8 mouse cellular contexts compared by ENCODE assay signal in genomic region chr8:104395703-104396357, GRCm38 (mm10). TPM values are rescaled to one million over a fixed set of nuclear protein-coding genes. Genes with fewer than 3 reads are reported as not detected.
DNase-seq lines count a peak whose midpoint lies in the region; ATAC-seq and TF ChIP-seq lines count a peak whose summit lies in the region.

Gene Cmtm4 (minus strand): TSS chr8:104395807.

- peaks cover 16% of the 10 kb centered on the region for H3K79me3 ChIP-seq in C2C12 (ENCODE audit: low read depth)

- no peaks in the 10 kb centered on the region for H3K9me3 ChIP-seq in heart, embryonic 10.5 days
- H3K9me3 ChIP-seq in liver, embryonic 14.5 days (ENCODE audit: control insufficient read depth, low read length) = no peaks in the 10 kb centered on the region
- no peaks in the 10 kb centered on the region for H3K9me3 ChIP-seq in neural tube, embryonic 14.5 days (ENCODE audit: control insufficient read depth, low read length)

- POLR2A ChIA-PET in Patski (lab: Charles Lee) = interaction anchor here (1.1 kb wide), 2 partner anchors 13 to 16 kb away, joined by 3 read pairs; no protein-coding TSS in a partner anchor

- H3K27ac ChIP-seq in heart, embryonic 10.5 days = peak within 1 kb of the TSS; percentile 88
- no peak within 1 kb of the TSS for H3K27ac ChIP-seq in liver, embryonic 14.5 days
- peak within 1 kb of the TSS; percentile 81 for H3K27ac ChIP-seq in neural tube, embryonic 14.5 days (ENCODE audit: low read depth, low read length)

- peak within 1 kb of the TSS; percentile 50 for H3K4me3 ChIP-seq in C2C12 (ENCODE audit: insufficient read depth, poor library complexity, severe bottlenecking)
- H3K4me3 ChIP-seq in heart, embryonic 10.5 days = peak within 1 kb of the TSS; percentile 75
- peak within 1 kb of the TSS; percentile 40 to 67 for H3K4me3 ChIP-seq in liver, embryonic 14.5 days (ENCODE audit: insufficient read depth in 1 of 2, low read depth in 2 of 2, low read length in 2 of 2)
- H3K4me3 ChIP-seq in neural tube, embryonic 14.5 days (ENCODE audit: low read depth, low read length) = peak within 1 kb of the TSS; percentile 85

- no peaks in the 10 kb centered on the region for H3K27me3 ChIP-seq in C2C12 (ENCODE audit: control insufficient read depth, insufficient read depth, insufficient read length)
- peaks cover 3% of the 10 kb centered on the region for H3K27me3 ChIP-seq in Patski
- H3K27me3 ChIP-seq in heart, embryonic 10.5 days (ENCODE audit: insufficient read depth, poor library complexity, severe bottlenecking) = no peaks in the 10 kb centered on the region
- peaks cover 19% of the 10 kb centered on the region for H3K27me3 ChIP-seq in liver, embryonic 14.5 days (ENCODE audit: control insufficient read depth, insufficient read depth, low read length)
- no peaks in the 10 kb centered on the region for H3K27me3 ChIP-seq in neural tube, embryonic 14.5 days (ENCODE audit: control insufficient read depth, insufficient read depth, low read length)

- no peak for TF ChIP-seq EP300 in liver, embryonic 14.5 days (IDR thresholded peaks at IDR 0.05; ENCODE audit: low read depth)

- WGBS in heart, embryonic 10.5 days = 3% methylated on average over 39 of the region's 54 CpGs
- WGBS in liver, embryonic 14.5 days (ENCODE audit: insufficient replicate concordance) = 3% methylated on average over 32 of the region's 54 CpGs
- WGBS in neural tube, embryonic 14.5 days = 4% methylated on average over 14 of the region's 54 CpGs

- peak within 1 kb of the TSS; percentile 65 for H3ac ChIP-seq in C2C12 (ENCODE audit: control insufficient read depth, insufficient read length, low read depth)

- CTCF ChIA-PET in Patski (lab: Charles Lee) = interaction anchor here (0.7 to 2.0 kb wide), 7 partner anchors 10 to 53 kb away, joined by 3 to 9 read pairs (median 4); no protein-coding TSS in a partner anchor

- peak within 1 kb of the TSS; percentile 33 for H3K9ac ChIP-seq in liver, embryonic 14.5 days (replicated peaks)
- peak within 1 kb of the TSS; percentile 91 for H3K9ac ChIP-seq in neural tube, embryonic 14.5 days (replicated peaks; ENCODE audit: low read depth, low read length)

- in situ Hi-C loops in Patski (cut with MboI; ENCODE audit: low pct_unique_long_range_greater_than_20kb) = no loop called here

- H3K4me2 ChIP-seq in liver, embryonic 14.5 days (ENCODE audit: low read depth) = peak within 1 kb of the TSS; percentile 86
- peak within 1 kb of the TSS; percentile 89 for H3K4me2 ChIP-seq in neural tube, embryonic 14.5 days (ENCODE audit: low read depth, low read length)

- H3K4me1 ChIP-seq in heart, embryonic 10.5 days = peaks cover 23% of the 10 kb centered on the region
- H3K4me1 ChIP-seq in liver, embryonic 14.5 days (replicated peaks; ENCODE audit: control insufficient read depth in 2 of 2, insufficient read depth in 2 of 2, low read length in 1 of 2) = 0 out of 4 replicates have a peak, but pooled peaks cover 0 to 3% of the 10 kb centered on the region in 2 experiments
- peaks cover 13% of the 10 kb centered on the region; the same call in 1 of the 2 replicates for H3K4me1 ChIP-seq in neural tube, embryonic 14.5 days (ENCODE audit: control insufficient read depth, insufficient read depth, low read length)

- H3K79me2 ChIP-seq in C2C12 (ENCODE audit: control insufficient read depth, insufficient read depth) = peaks cover 43% of the 10 kb centered on the region

- no peak for DNase-seq in Patski (ENCODE audit: low read depth, low spot score)
- DNase-seq in embryo, embryonic 10.5 days (ENCODE audit: low spot score) = peak; percentile 74
- DNase-seq in heart, embryonic 10.5 days (ENCODE audit: low spot score) = no peak
- peak; percentile 64 for DNase-seq in kidney, adult 9 months
- peak in 1 of 3 experiments; percentile 22 for DNase-seq in liver, embryonic 14.5 days (ENCODE audit: low read depth in 3 of 3, low spot score in 3 of 3)
- peak; percentile 69 for DNase-seq in urinary bladder, postnatal 25 days (ENCODE audit: low spot score)

- TF ChIP-seq CTCF in C2C12 (IDR thresholded peaks at IDR 0.05; ENCODE audit: control insufficient read depth, insufficient read depth, insufficient read length) = no peak
- TF ChIP-seq CTCF in Patski (IDR thresholded peaks at IDR 0.05) = no peak
- no peak for TF ChIP-seq CTCF in liver, embryonic 14.5 days (IDR thresholded peaks at IDR 0.05; ENCODE audit: low read depth)

- ATAC-seq in Patski = peak; percentile 93
- ATAC-seq in liver, embryonic 14.5 days (ENCODE audit: insufficient read depth) = peak; percentile 79
- peak; percentile 84 for ATAC-seq in neural tube, embryonic 14.5 days (ENCODE audit: low read depth)

- no peaks in the 10 kb centered on the region for H3K36me3 ChIP-seq in C2C12 (ENCODE audit: control insufficient read depth, insufficient read depth)
- H3K36me3 ChIP-seq in heart, embryonic 10.5 days = no peaks in the 10 kb centered on the region
- no peaks in the 10 kb centered on the region for H3K36me3 ChIP-seq in liver, embryonic 14.5 days (replicated peaks; ENCODE audit: control insufficient read depth, insufficient read depth, low read depth)
- H3K36me3 ChIP-seq in neural tube, embryonic 14.5 days (ENCODE audit: control insufficient read depth, insufficient read depth, low read length) = no peaks in the 10 kb centered on the region

TF ChIP-seq in C2C12, 6 proteins besides CTCF, POLR2A, EP300 and RAD21:
- TF ChIP-seq USF1 (IDR thresholded peaks at IDR 0.05; ENCODE audit: low read depth) (no peak), MAX (IDR thresholded peaks at IDR 0.05) (no peak), CEBPB (IDR thresholded peaks at IDR 0.05; ENCODE audit: low read depth) (no peak)

RNA-seq across cellular contexts. Expression of gene Cmtm4, which starts in this region (rescaled TPM):
- polyA plus RNA-seq in C2C12 (2012; fragmentation: generic; extraction: Trizol) (11.3 TPM), Patski (2021) (39.8 TPM)
- polyA plus RNA-seq in heart, embryonic 10.5 days (2016; fragmentation: Nextera tagmentation; extraction: Ambion mirVana) = 1.1 and 1.7 TPM in 2 replicates
- polyA plus RNA-seq in liver, embryonic 14.5 days (2012; rRNA removed) = 1.7 TPM in 2 replicates
- polyA plus RNA-seq in liver, embryonic 14.5 days (2014; fragmentation: Nextera tagmentation; extraction: Ambion mirVana) = 0.44 and 0.54 TPM in 2 replicates
- 2.9 and 3.9 TPM in 2 replicates for polyA plus RNA-seq in neural tube, embryonic 14.5 days (2014; fragmentation: Nextera tagmentation; extraction: Ambion mirVana)

Comparison
In these comparisons a context has a peak if more than half of its experiments do, and no peak if none do; other contexts are left out.
1. DNase-seq: peak in embryo, embryonic 10.5 days (single experiment), kidney, adult 9 months (single experiment) and urinary bladder, postnatal 25 days (single experiment); none in Patski (single experiment) and heart, embryonic 10.5 days (single experiment).
2. Peak in every context shown above with its lines, with median percentiles within 50 percentile points of each other: H3K4me3 ChIP-seq and ATAC-seq.